Mouse (Mus musculus): ENCODE data around the gene Srsx. TPM values are rescaled to one million over a fixed set of nuclear protein-coding genes. Genes with fewer than 3 reads are reported as not detected.
"Not testable (repeated sequence)": the region's sequence is repeated elsewhere in the genome, so short reads cannot be mapped to it uniquely, and the experiment has no call there.

The Srsx gene
- not detected for polyA plus RNA-seq (2012; fragmentation: generic; extraction: Trizol)
- long read RNA-seq, experiment 1, result 0 reads
- long read RNA-seq, experiment 2, result 0 reads

DNA sequence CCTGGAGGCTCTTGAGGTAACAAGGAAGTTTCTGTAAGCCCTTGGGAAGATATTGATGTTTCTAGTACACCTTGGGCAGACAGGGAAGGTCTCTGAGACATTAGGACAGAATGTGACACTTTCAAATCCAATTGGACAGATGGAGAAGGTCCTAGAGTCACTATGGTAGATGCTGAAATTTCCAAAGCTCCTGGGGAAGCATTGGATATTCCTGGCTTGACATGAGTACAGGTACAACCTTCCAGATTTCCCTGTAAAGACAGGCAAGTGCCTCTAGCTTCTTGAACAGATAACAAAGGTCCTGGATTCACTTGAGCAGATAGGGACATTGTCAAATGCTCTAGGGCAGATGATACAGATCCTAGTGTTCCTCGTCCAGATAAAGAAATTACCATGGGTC lies at the start of gene Srsx:
Gene Srsx, minus strand, starts transcription at position 101 of the 400 bp plus-strand sequence.
- not testable (repeated sequence) for H3ac ChIP-seq (ENCODE audit: control insufficient read depth, insufficient read length, low read depth); H3K4me3 ChIP-seq (ENCODE audit: insufficient read depth, poor library complexity, severe bottlenecking); H3K79me2 ChIP-seq (ENCODE audit: control insufficient read depth, insufficient read depth); H3K36me3 ChIP-seq (ENCODE audit: control insufficient read depth, insufficient read depth); H3K27me3 ChIP-seq (ENCODE audit: control insufficient read depth, insufficient read depth, insufficient read length); H3K79me3 ChIP-seq (ENCODE audit: low read depth)

DNA sequence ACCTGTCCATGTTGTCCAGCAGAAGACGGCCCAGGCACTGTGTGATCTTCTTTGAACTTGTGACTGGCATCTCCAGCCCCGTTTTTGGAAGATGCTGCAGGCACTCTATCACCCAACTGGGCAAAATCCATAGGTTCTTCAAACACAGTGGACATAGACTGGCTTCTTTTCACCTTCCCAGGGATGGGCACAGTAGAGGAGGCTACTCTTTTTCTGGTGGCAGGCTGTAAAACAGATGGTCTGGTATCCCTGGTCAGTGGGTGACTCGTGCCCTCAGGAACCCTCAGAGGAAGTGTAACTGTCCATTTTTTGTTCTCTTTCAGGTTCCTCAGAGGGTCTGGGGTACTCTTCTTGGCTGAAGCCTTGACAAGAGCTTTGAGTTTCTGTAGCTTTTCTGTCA lies 24.5 kb upstream of the Srsx start, which contains the start of gene Gm17577:
Gene Gm17577, minus strand, starts transcription at position 101 of the 400 bp plus-strand sequence.
- not testable (repeated sequence) for H3K79me3 ChIP-seq (ENCODE audit: low read depth); H3K79me2 ChIP-seq (ENCODE audit: control insufficient read depth, insufficient read depth); H3ac ChIP-seq (ENCODE audit: control insufficient read depth, insufficient read length, low read depth); H3K27me3 ChIP-seq (ENCODE audit: control insufficient read depth, insufficient read depth, insufficient read length); H3K4me3 ChIP-seq (ENCODE audit: insufficient read depth, poor library complexity, severe bottlenecking); H3K36me3 ChIP-seq (ENCODE audit: control insufficient read depth, insufficient read depth)

Other genes with a start within 250 kb of the Srsx start
- gene Gm17521, start 192.8 kb downstream of the Srsx start, polyA plus RNA-seq (2012; fragmentation: generic; extraction: Trizol), result not detected
- 0.12 TPM for gene Cldn34c1, start 119.0 kb downstream of the Srsx start, polyA plus RNA-seq (2012; fragmentation: generic; extraction: Trizol)
- not detected for gene Gm17577, start 24.4 kb upstream of the Srsx start, polyA plus RNA-seq (2012; fragmentation: generic; extraction: Trizol)

Data from C2C12 (cell line).